Mouse (Mus musculus): ENCODE data around the gene Tiprl. TPM values are rescaled to one million over a fixed set of nuclear protein-coding genes. Genes with fewer than 3 reads are reported as not detected.

Gene Tiprl
- total and polyA plus RNA-seq, 3 experiments = 12.4 to 90.2 (median 66.8) TPM

- peaks cover 16% of the 10 kb centered on the region for H3K27me3 ChIP-seq (ENCODE audit: insufficient read depth, low read length)
- no peaks in the 10 kb centered on the region for H3K9me3 ChIP-seq (replicated peaks)
- peaks cover 3% of the 10 kb centered on the region for H3K4me1 ChIP-seq (ENCODE audit: insufficient read depth, low read depth, low read length)
- no peak overlapping the region for H3K4me3 ChIP-seq (ENCODE audit: low read depth, low read length)
- TF ChIP-seq GATA2 (IDR thresholded peaks at IDR 0.05; ENCODE audit: borderline replicate concordance, low read depth, low read length) (no peak), CTCF (IDR thresholded peaks at IDR 0.05; ENCODE audit: low read depth, low read length) (no peak), TAL1 (conservative IDR thresholded peaks at IDR 0.05; ENCODE audit: low read depth, low read length) (no peak), POLR2AphosphoS5 (IDR thresholded peaks at IDR 0.05; ENCODE audit: insufficient replicate concordance, low read depth, low read length) (no peak), GATA1 (IDR thresholded peaks at IDR 0.05; ENCODE audit: borderline replicate concordance, low read length) (no peak)
- no peak for DNase-seq (ENCODE audit: low spot score)
- no peak for ATAC-seq (ENCODE audit: extremely low read depth, insufficient number of reproducible peaks, low FRiP score, poor library complexity, severe bottlenecking)
- no peaks in the 10 kb centered on the region for H3K36me3 ChIP-seq (replicated peaks)
Observed at GRCm38 (mm10) chr1:165247085-165247484, 10.3 kb upstream of the Tiprl start.

- no peak for ATAC-seq (ENCODE audit: extremely low read depth, insufficient number of reproducible peaks, low FRiP score, poor library complexity, severe bottlenecking)
- DNase-seq (ENCODE audit: low spot score) = no peak
- Histone ChIP-seq H3K9me3 (replicated peaks) (no peaks in the 10 kb centered on the region), H3K4me1 (ENCODE audit: insufficient read depth, low read depth, low read length) (peaks cover 3% of the 10 kb centered on the region; the same call in 1 of the 2 replicates), H3K36me3 (replicated peaks) (no peaks in the 10 kb centered on the region), H3K27me3 (ENCODE audit: insufficient read depth, low read length) (peaks cover 16% of the 10 kb centered on the region), H3K4me3 (ENCODE audit: low read depth, low read length) (no peak overlapping the region)
- no peak for TF ChIP-seq GATA1 (IDR thresholded peaks at IDR 0.05; ENCODE audit: borderline replicate concordance, low read length)
- TF ChIP-seq POLR2AphosphoS5 (IDR thresholded peaks at IDR 0.05; ENCODE audit: insufficient replicate concordance, low read depth, low read length) = no peak
- TF ChIP-seq CTCF (IDR thresholded peaks at IDR 0.05; ENCODE audit: low read depth, low read length) = no peak
- no peak for TF ChIP-seq TAL1 (conservative IDR thresholded peaks at IDR 0.05; ENCODE audit: low read depth, low read length)
- no peak for TF ChIP-seq GATA2 (IDR thresholded peaks at IDR 0.05; ENCODE audit: borderline replicate concordance, low read depth, low read length)
Observed at GRCm38 (mm10) chr1:165246587-165246986, 9.8 kb upstream of the Tiprl start.

- no peak for ATAC-seq (ENCODE audit: extremely low read depth, insufficient number of reproducible peaks, low FRiP score, poor library complexity, severe bottlenecking)
- TF ChIP-seq CTCF (IDR thresholded peaks at IDR 0.05; ENCODE audit: low read depth, low read length) (no peak), GATA2 (IDR thresholded peaks at IDR 0.05; ENCODE audit: borderline replicate concordance, low read depth, low read length) (no peak), TAL1 (conservative IDR thresholded peaks at IDR 0.05; ENCODE audit: low read depth, low read length) (no peak), POLR2AphosphoS5 (IDR thresholded peaks at IDR 0.05; ENCODE audit: insufficient replicate concordance, low read depth, low read length) (no peak), GATA1 (IDR thresholded peaks at IDR 0.05; ENCODE audit: borderline replicate concordance, low read length) (no peak)
Observed at GRCm38 (mm10) chr1:165235846-165236245, 950 bp downstream of the Tiprl start.

GRCm38 (mm10) chr1:165233806-165234205, 3.0 kb downstream of the Tiprl start:
- TF ChIP-seq POLR2AphosphoS5 (IDR thresholded peaks at IDR 0.05; ENCODE audit: insufficient replicate concordance, low read depth, low read length) = no peak
- no peak for TF ChIP-seq TAL1 (conservative IDR thresholded peaks at IDR 0.05; ENCODE audit: low read depth, low read length)
- TF ChIP-seq GATA2 (IDR thresholded peaks at IDR 0.05; ENCODE audit: borderline replicate concordance, low read depth, low read length) = no peak
- no peak for TF ChIP-seq GATA1 (IDR thresholded peaks at IDR 0.05; ENCODE audit: borderline replicate concordance, low read length)
- no peak for TF ChIP-seq CTCF (IDR thresholded peaks at IDR 0.05; ENCODE audit: low read depth, low read length)
- Histone ChIP-seq H3K4me1 (ENCODE audit: insufficient read depth, low read depth, low read length) (peaks cover 29% of the 10 kb centered on the region), H3K27me3 (ENCODE audit: insufficient read depth, low read length) (no peaks in the 10 kb centered on the region), H3K36me3 (replicated peaks) (peaks cover 13% of the 10 kb centered on the region), H3K9me3 (replicated peaks) (no peaks in the 10 kb centered on the region), H3K4me3 (ENCODE audit: low read depth, low read length) (no peak overlapping the region)
- ATAC-seq (ENCODE audit: extremely low read depth, insufficient number of reproducible peaks, low FRiP score, poor library complexity, severe bottlenecking) (no peak), DNase-seq (ENCODE audit: low spot score) (no peak)

More at GRCm38 (mm10) chr1:165235846-165236245, 950 bp downstream of the Tiprl start:
- H3K4me3 ChIP-seq (ENCODE audit: low read depth, low read length) = peak overlapping the region; percentile 90
- peaks cover 5% of the 10 kb centered on the region for H3K36me3 ChIP-seq (replicated peaks)
- H3K9me3 ChIP-seq (replicated peaks) = no peaks in the 10 kb centered on the region
- H3K27me3 ChIP-seq (ENCODE audit: insufficient read depth, low read length) = no peaks in the 10 kb centered on the region
- DNase-seq (ENCODE audit: low spot score) = no peak
- H3K4me1 ChIP-seq (ENCODE audit: insufficient read depth, low read depth, low read length) = peaks cover 29% of the 10 kb centered on the region

- no peaks in the 10 kb centered on the region for H3K27me3 ChIP-seq (ENCODE audit: insufficient read depth, low read length)
- TF ChIP-seq CTCF (IDR thresholded peaks at IDR 0.05; ENCODE audit: low read depth, low read length) (0 out of 2 replicates have a peak, but pooled peaks have one; percentile 16), TAL1 (conservative IDR thresholded peaks at IDR 0.05; ENCODE audit: low read depth, low read length) (no peak)
- H3K4me1 ChIP-seq (ENCODE audit: insufficient read depth, low read depth, low read length) = peaks cover 17% of the 10 kb centered on the region
- DNase-seq (ENCODE audit: low spot score) (no peak), ATAC-seq (ENCODE audit: extremely low read depth, insufficient number of reproducible peaks, low FRiP score, poor library complexity, severe bottlenecking) (no peak)
- no peak overlapping the region for H3K4me3 ChIP-seq (ENCODE audit: low read depth, low read length)
- H3K36me3 ChIP-seq (replicated peaks) = peaks cover 30% of the 10 kb centered on the region
- no peaks in the 10 kb centered on the region for H3K9me3 ChIP-seq (replicated peaks)
Observed at GRCm38 (mm10) chr1:165230691-165231090, 6.1 kb downstream of the Tiprl start.

GRCm38 (mm10) chr1:165229577-165229976, 7.2 kb downstream of the Tiprl start:
- Histone ChIP-seq H3K4me3 (ENCODE audit: low read depth, low read length) (no peak overlapping the region), H3K36me3 (replicated peaks) (peaks cover 41% of the 10 kb centered on the region), H3K9me3 (replicated peaks) (no peaks in the 10 kb centered on the region), H3K4me1 (ENCODE audit: insufficient read depth, low read depth, low read length) (peaks cover 11% of the 10 kb centered on the region), H3K27me3 (ENCODE audit: insufficient read depth, low read length) (no peaks in the 10 kb centered on the region)
- TF ChIP-seq CTCF (IDR thresholded peaks at IDR 0.05; ENCODE audit: low read depth, low read length) = no peak
- no peak for TF ChIP-seq TAL1 (conservative IDR thresholded peaks at IDR 0.05; ENCODE audit: low read depth, low read length)
- no peak for TF ChIP-seq GATA2 (IDR thresholded peaks at IDR 0.05; ENCODE audit: borderline replicate concordance, low read depth, low read length)
- TF ChIP-seq POLR2AphosphoS5 (IDR thresholded peaks at IDR 0.05; ENCODE audit: insufficient replicate concordance, low read depth, low read length) = no peak
- TF ChIP-seq GATA1 (IDR thresholded peaks at IDR 0.05; ENCODE audit: borderline replicate concordance, low read length) = no peak
- no peak for DNase-seq (ENCODE audit: low spot score)
- no peak for ATAC-seq (ENCODE audit: extremely low read depth, insufficient number of reproducible peaks, low FRiP score, poor library complexity, severe bottlenecking)
